Mouse (Mus musculus): ENCODE data around the gene H60c. TPM values are rescaled to one million over a fixed set of nuclear protein-coding genes. Genes with fewer than 3 reads are reported as not detected.
"Not testable (repeated sequence)": the region's sequence is repeated elsewhere in the genome, so short reads cannot be mapped to it uniquely, and the experiment has no call there.

The H60c gene
- polyA plus RNA-seq, 1 experiment, result 1.9 TPM

- TF ChIP-seq EP300 (IDR thresholded peaks at IDR 0.05; ENCODE audit: insufficient read depth, low read depth, low read length) (no peak), CTCF (IDR thresholded peaks at IDR 0.05; ENCODE audit: low read depth, low read length) (no peak), POLR2A (IDR thresholded peaks at IDR 0.05; ENCODE audit: insufficient read depth, low read length) (no peak)
These were observed 6.5 kb upstream of the H60c start for GRCm38 (mm10) chr10:3274065-3274464.

GRCm38 (mm10) chr10:3271036-3271435 is 3.5 kb upstream of the H60c start:
- H3K9ac ChIP-seq (ENCODE audit: low read depth, poor library complexity, severe bottlenecking), result no peak overlapping the region
- no peaks in the 10 kb centered on the region for H3K4me1 ChIP-seq (ENCODE audit: control insufficient read depth, insufficient read depth, low read length)
- H3K9me3 ChIP-seq (replicated peaks; ENCODE audit: control insufficient read depth, insufficient read depth, low read length, poor library complexity, severe bottlenecking), result peaks cover 7% of the 10 kb centered on the region; the same call in 1 of the 2 replicates
- no peak overlapping the region for H3K27ac ChIP-seq (ENCODE audit: insufficient read depth, low read length)
- TF ChIP-seq POLR2A (IDR thresholded peaks at IDR 0.05; ENCODE audit: insufficient read depth, low read length), result no peak
- no peak for TF ChIP-seq CTCF (IDR thresholded peaks at IDR 0.05; ENCODE audit: low read depth, low read length)
- TF ChIP-seq EP300 (IDR thresholded peaks at IDR 0.05; ENCODE audit: insufficient read depth, low read depth, low read length), result no peak
- no peak overlapping the region for H3K4me3 ChIP-seq (ENCODE audit: low read depth, low read length)
- no peaks in the 10 kb centered on the region for H3K36me3 ChIP-seq (ENCODE audit: control insufficient read depth, insufficient read depth, low read length, poor library complexity, severe bottlenecking)
- H3K27me3 ChIP-seq (ENCODE audit: control insufficient read depth, insufficient read depth, low read length, poor library complexity, severe bottlenecking), result no peaks in the 10 kb centered on the region

More at GRCm38 (mm10) chr10:3274065-3274464, 6.5 kb upstream of the H60c start:
- Histone ChIP-seq H3K9ac (ENCODE audit: low read depth, poor library complexity, severe bottlenecking) (no peak overlapping the region), H3K4me3 (ENCODE audit: low read depth, low read length) (no peak overlapping the region), H3K4me1 (ENCODE audit: control insufficient read depth, insufficient read depth, low read length) (no peaks in the 10 kb centered on the region), H3K36me3 (ENCODE audit: control insufficient read depth, insufficient read depth, low read length, poor library complexity, severe bottlenecking) (no peaks in the 10 kb centered on the region), H3K27me3 (ENCODE audit: control insufficient read depth, insufficient read depth, low read length, poor library complexity, severe bottlenecking) (no peaks in the 10 kb centered on the region), H3K27ac (ENCODE audit: insufficient read depth, low read length) (no peak overlapping the region), H3K9me3 (replicated peaks; ENCODE audit: control insufficient read depth, insufficient read depth, low read length, poor library complexity, severe bottlenecking) (peaks cover 10% of the 10 kb centered on the region; the same call in 1 of the 2 replicates)

- Histone ChIP-seq H3K36me3 (ENCODE audit: control insufficient read depth, insufficient read depth, low read length, poor library complexity, severe bottlenecking) (no peaks in the 10 kb centered on the region), H3K9me3 (replicated peaks; ENCODE audit: control insufficient read depth, insufficient read depth, low read length, poor library complexity, severe bottlenecking) (no peaks in the 10 kb centered on the region), H3K4me3 (ENCODE audit: low read depth, low read length) (no peak overlapping the region), H3K4me1 (ENCODE audit: control insufficient read depth, insufficient read depth, low read length) (no peaks in the 10 kb centered on the region), H3K27ac (ENCODE audit: insufficient read depth, low read length) (no peak overlapping the region), H3K27me3 (ENCODE audit: control insufficient read depth, insufficient read depth, low read length, poor library complexity, severe bottlenecking) (no peaks in the 10 kb centered on the region), H3K9ac (ENCODE audit: low read depth, poor library complexity, severe bottlenecking) (no peak overlapping the region)
- TF ChIP-seq CTCF (IDR thresholded peaks at IDR 0.05; ENCODE audit: low read depth, low read length) (no peak), EP300 (IDR thresholded peaks at IDR 0.05; ENCODE audit: insufficient read depth, low read depth, low read length) (no peak), POLR2A (IDR thresholded peaks at IDR 0.05; ENCODE audit: insufficient read depth, low read length) (no peak)
These were observed 842 bp downstream of the H60c start for GRCm38 (mm10) chr10:3266729-3267128.

GRCm38 (mm10) chr10:3262784-3263183 is 4.8 kb downstream of the H60c start:
- no peaks in the 10 kb centered on the region for H3K4me1 ChIP-seq (ENCODE audit: control insufficient read depth, insufficient read depth, low read length)
- TF ChIP-seq EP300 (IDR thresholded peaks at IDR 0.05; ENCODE audit: insufficient read depth, low read depth, low read length) (no peak), POLR2A (IDR thresholded peaks at IDR 0.05; ENCODE audit: insufficient read depth, low read length) (no peak), CTCF (IDR thresholded peaks at IDR 0.05; ENCODE audit: low read depth, low read length) (no peak)
- no peak overlapping the region for H3K4me3 ChIP-seq (ENCODE audit: low read depth, low read length)
- no peaks in the 10 kb centered on the region for H3K36me3 ChIP-seq (ENCODE audit: control insufficient read depth, insufficient read depth, low read length, poor library complexity, severe bottlenecking)
- H3K27ac ChIP-seq (ENCODE audit: insufficient read depth, low read length), result no peak overlapping the region
- H3K9ac ChIP-seq (ENCODE audit: low read depth, poor library complexity, severe bottlenecking), result no peak overlapping the region
- H3K9me3 ChIP-seq (replicated peaks; ENCODE audit: control insufficient read depth, insufficient read depth, low read length, poor library complexity, severe bottlenecking), result no peaks in the 10 kb centered on the region
- no peaks in the 10 kb centered on the region for H3K27me3 ChIP-seq (ENCODE audit: control insufficient read depth, insufficient read depth, low read length, poor library complexity, severe bottlenecking)

DNA sequence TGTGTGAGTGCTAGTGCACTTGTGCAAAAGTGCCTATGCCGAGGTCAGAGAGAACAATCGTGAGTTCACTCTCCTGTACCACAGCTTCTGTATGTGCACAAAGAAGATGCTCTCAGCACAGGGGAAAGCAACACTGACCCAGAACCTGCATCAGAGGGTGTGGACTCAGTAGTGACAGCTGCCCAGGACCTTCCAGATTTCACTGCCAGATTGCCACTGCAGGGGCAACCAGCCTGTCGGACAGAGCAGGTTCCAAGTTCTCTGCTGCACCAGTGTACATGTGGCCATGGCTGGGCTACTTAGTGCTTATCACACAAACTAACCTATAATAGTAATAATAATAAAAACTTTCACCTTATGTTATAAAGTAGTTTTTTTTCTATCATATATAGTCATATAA is 10.2 kb downstream of the H60c start:
- Histone ChIP-seq H3K27ac (ENCODE audit: insufficient read depth, low read length) (no peak overlapping the region), H3K36me3 (ENCODE audit: control insufficient read depth, insufficient read depth, low read length, poor library complexity, severe bottlenecking) (no peaks in the 10 kb centered on the region), H3K4me1 (ENCODE audit: control insufficient read depth, insufficient read depth, low read length) (no peaks in the 10 kb centered on the region), H3K27me3 (ENCODE audit: control insufficient read depth, insufficient read depth, low read length, poor library complexity, severe bottlenecking) (no peaks in the 10 kb centered on the region), H3K9me3 (replicated peaks; ENCODE audit: control insufficient read depth, insufficient read depth, low read length, poor library complexity, severe bottlenecking) (no peaks in the 10 kb centered on the region), H3K9ac (ENCODE audit: low read depth, poor library complexity, severe bottlenecking) (no peak overlapping the region), H3K4me3 (ENCODE audit: low read depth, low read length) (no peak overlapping the region)
- TF ChIP-seq CTCF (IDR thresholded peaks at IDR 0.05; ENCODE audit: low read depth, low read length) (no peak), EP300 (IDR thresholded peaks at IDR 0.05; ENCODE audit: insufficient read depth, low read depth, low read length) (no peak), POLR2A (IDR thresholded peaks at IDR 0.05; ENCODE audit: insufficient read depth, low read length) (no peak)

DNA sequence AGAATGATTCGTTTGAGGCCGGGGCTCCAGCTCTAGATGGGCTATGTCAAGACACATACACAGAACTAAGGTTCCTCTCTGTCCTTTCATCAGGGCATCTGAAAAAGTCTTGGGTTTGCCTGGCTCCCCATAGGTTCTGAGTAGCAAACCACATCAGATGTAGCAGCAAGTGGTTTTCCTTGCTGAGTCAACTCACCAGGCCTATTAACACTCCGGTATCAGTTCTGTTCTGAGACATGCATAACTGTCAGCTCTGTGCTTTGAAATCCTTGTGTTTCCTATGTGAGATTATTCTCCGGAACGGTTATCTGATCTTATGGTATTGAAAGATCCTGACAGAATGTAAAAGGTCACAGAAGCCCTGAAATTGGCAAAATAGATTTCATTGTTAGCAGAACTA is 29.1 kb downstream of the H60c start:
- not testable (repeated sequence) for H3K9me3 ChIP-seq (replicated peaks; ENCODE audit: control insufficient read depth, insufficient read depth, low read length, poor library complexity, severe bottlenecking); H3K36me3 ChIP-seq (ENCODE audit: control insufficient read depth, insufficient read depth, low read length, poor library complexity, severe bottlenecking); H3K9ac ChIP-seq (ENCODE audit: low read depth, poor library complexity, severe bottlenecking); H3K27ac ChIP-seq (ENCODE audit: insufficient read depth, low read length); H3K27me3 ChIP-seq (ENCODE audit: control insufficient read depth, insufficient read depth, low read length, poor library complexity, severe bottlenecking); H3K4me3 ChIP-seq (ENCODE audit: low read depth, low read length); H3K4me1 ChIP-seq (ENCODE audit: control insufficient read depth, insufficient read depth, low read length)
